Mouse (Mus musculus): ENCODE data around the gene Pttg1ip. TPM values are rescaled to one million over a fixed set of nuclear protein-coding genes. Genes with fewer than 3 reads are reported as not detected.

Pttg1ip gene
- polyA plus RNA-seq, 2 experiments: 117 to 138 TPM

- ATAC-seq (ENCODE audit: low FRiP score, low read depth) (no peak), DNase-seq (ENCODE audit: low spot score) (peak; percentile 63)
- 5% methylated on average over 8 of the region's 8 CpGs for WGBS
- peak overlapping the region; percentile 95 for H3K9ac ChIP-seq (ENCODE audit: low read depth, low read length, severe bottlenecking)
- TF ChIP-seq POLR2A (IDR thresholded peaks at IDR 0.05; ENCODE audit: borderline replicate concordance, extremely low read depth, insufficient read depth, insufficient read length): no peak
- H3K4me2 ChIP-seq (replicated peaks; ENCODE audit: low read depth, low read length, severe bottlenecking): peak overlapping the region; percentile 63
- H3K27ac ChIP-seq (replicated peaks; ENCODE audit: low read depth, low read length): peak overlapping the region; percentile 86
- peaks cover 12% of the 10 kb centered on the region; the same call in 1 of the 2 replicates for H3K4me1 ChIP-seq (ENCODE audit: control insufficient read depth, insufficient read depth, low read length)
- peak overlapping the region; percentile 99 for H3K4me3 ChIP-seq (replicated peaks; ENCODE audit: low read length)
- no peaks in the 10 kb centered on the region for H3K27me3 ChIP-seq (ENCODE audit: control insufficient read depth, insufficient read depth, low read length)
- H3K9me3 ChIP-seq (ENCODE audit: control insufficient read depth, low read length): no peaks in the 10 kb centered on the region
- H3K36me3 ChIP-seq (ENCODE audit: control insufficient read depth, insufficient read depth, low read length): peaks cover 4% of the 10 kb centered on the region
Observed at GRCm38 (mm10) chr10:77623069-77623492, 41.6 kb downstream of the Pttg1ip start.

DNA sequence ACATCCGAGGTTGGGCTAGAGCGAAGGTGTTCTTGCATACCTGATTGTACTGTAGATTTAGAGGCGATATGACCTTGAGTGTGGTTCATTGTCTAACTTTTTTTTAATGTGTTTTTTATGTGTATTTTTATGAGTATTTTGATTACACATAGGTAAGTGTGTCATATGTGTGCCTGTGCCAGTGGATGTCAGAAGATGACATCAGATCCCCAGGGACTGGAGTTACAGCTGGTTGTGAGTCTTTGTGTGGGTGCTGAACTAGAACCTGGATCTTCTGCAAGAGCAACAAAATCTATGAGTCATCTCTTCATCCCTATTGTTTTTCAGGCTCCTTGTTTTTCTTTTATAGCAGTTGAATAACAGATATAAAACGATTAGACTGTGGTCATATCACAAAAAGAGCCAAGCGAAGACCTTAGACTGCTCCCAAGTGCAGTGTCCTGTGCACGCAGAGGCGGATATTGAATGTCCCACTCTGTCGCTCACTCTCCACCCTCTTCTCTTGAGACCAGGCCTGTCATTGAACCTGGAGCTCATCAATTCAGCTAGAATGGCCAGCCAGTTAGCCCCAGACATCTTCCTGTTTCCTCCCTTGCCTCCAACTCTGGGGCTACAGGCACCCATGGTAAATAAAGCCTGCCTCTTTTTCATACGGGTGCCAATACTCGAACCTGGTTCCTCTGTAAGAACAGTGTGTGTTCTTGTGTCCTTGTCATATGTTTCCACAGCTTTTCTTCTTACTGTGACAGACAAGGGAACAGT is 42.3 kb downstream of the Pttg1ip start:
- H3K4me3 ChIP-seq (replicated peaks; ENCODE audit: low read length): peak overlapping the region; percentile 99
- peak overlapping the region; percentile 95; the same call in 1 of the 2 replicates for H3K9ac ChIP-seq (ENCODE audit: low read depth, low read length, severe bottlenecking)
- ATAC-seq (ENCODE audit: low FRiP score, low read depth) (no peak), DNase-seq (ENCODE audit: low spot score) (no peak)
- H3K36me3 ChIP-seq (ENCODE audit: control insufficient read depth, insufficient read depth, low read length): no peaks in the 10 kb centered on the region; the same call in 1 of the 2 replicates
- H3K4me1 ChIP-seq (ENCODE audit: control insufficient read depth, insufficient read depth, low read length): peaks cover 12% of the 10 kb centered on the region; the same call in 1 of the 2 replicates
- H3K27me3 ChIP-seq (ENCODE audit: control insufficient read depth, insufficient read depth, low read length): no peaks in the 10 kb centered on the region
- 91% methylated on average over 10 of the region's 10 CpGs for WGBS
- H3K9me3 ChIP-seq (ENCODE audit: control insufficient read depth, low read length): no peaks in the 10 kb centered on the region
- H3K4me2 ChIP-seq (replicated peaks; ENCODE audit: low read depth, low read length, severe bottlenecking): peak overlapping the region; percentile 63
- H3K27ac ChIP-seq (replicated peaks; ENCODE audit: low read depth, low read length): 0 out of 2 replicates have a peak overlapping the region, but pooled peaks have one; percentile 8
- TF ChIP-seq POLR2A (IDR thresholded peaks at IDR 0.05; ENCODE audit: borderline replicate concordance, extremely low read depth, insufficient read depth, insufficient read length): no peak

DNA sequence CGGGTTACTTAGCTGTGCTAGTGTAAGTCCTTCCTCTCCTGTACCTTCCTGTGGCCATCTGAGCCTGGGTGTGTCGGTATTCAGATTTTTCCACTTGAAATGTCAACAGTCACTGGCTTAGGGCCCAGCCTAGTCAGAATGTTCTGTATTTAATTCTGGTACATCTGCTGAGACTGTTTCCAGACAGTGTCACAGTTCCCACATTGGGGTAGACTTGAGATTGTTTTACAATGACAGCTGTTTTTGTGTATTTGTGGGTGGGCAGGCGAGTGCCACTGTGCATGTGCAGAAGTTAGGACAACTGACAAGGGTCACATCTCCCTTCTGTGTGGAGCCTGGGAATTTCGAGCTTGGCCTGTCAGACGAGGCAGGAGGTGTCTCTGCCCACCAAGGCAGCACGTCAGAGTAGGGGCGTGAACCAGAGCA is 43.1 kb downstream of the Pttg1ip start:
- Histone ChIP-seq H3K4me2 (replicated peaks; ENCODE audit: low read depth, low read length, severe bottlenecking) (no peak overlapping the region), H3K27ac (replicated peaks; ENCODE audit: low read depth, low read length) (no peak overlapping the region), H3K36me3 (ENCODE audit: control insufficient read depth, insufficient read depth, low read length) (no peaks in the 10 kb centered on the region; the same call in 1 of the 2 replicates), H3K9ac (ENCODE audit: low read depth, low read length, severe bottlenecking) (no peak overlapping the region), H3K9me3 (ENCODE audit: control insufficient read depth, low read length) (no peaks in the 10 kb centered on the region), H3K4me1 (ENCODE audit: control insufficient read depth, insufficient read depth, low read length) (peaks cover 12% of the 10 kb centered on the region; the same call in 1 of the 2 replicates), H3K27me3 (ENCODE audit: control insufficient read depth, insufficient read depth, low read length) (no peaks in the 10 kb centered on the region), H3K4me3 (replicated peaks; ENCODE audit: low read length) (no peak overlapping the region)
- TF ChIP-seq POLR2A (IDR thresholded peaks at IDR 0.05; ENCODE audit: borderline replicate concordance, extremely low read depth, insufficient read depth, insufficient read length): no peak
- 73% methylated on average over 7 of the region's 7 CpGs for WGBS
- no peak for ATAC-seq (ENCODE audit: low FRiP score, low read depth)
- peak; percentile 23 for DNase-seq (ENCODE audit: low spot score)

DNA sequence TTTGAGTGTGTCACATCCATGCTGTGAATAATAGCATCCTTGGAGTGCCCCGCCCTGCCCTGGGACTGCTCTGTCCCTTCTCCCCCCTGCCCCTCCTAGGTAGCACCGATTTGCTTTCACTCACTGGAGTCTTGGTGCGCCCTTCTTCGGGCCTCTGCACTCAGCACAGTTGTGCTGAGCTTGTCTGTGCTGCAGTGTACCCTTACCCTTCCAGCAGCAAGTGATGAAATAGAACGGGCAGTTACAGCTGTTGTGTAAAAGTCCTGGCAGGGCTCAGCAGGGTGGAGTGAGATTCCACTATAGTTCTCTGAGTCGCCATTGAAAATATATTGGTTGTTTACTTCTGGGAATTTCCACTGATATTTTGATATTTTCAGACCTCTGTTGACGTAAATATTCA is 44.5 kb downstream of the Pttg1ip start:
- TF ChIP-seq POLR2A (IDR thresholded peaks at IDR 0.05; ENCODE audit: borderline replicate concordance, extremely low read depth, insufficient read depth, insufficient read length): no peak
- Histone ChIP-seq H3K27ac (replicated peaks; ENCODE audit: low read depth, low read length) (no peak overlapping the region), H3K9me3 (ENCODE audit: control insufficient read depth, low read length) (no peaks in the 10 kb centered on the region), H3K4me1 (ENCODE audit: control insufficient read depth, insufficient read depth, low read length) (peaks cover 12% of the 10 kb centered on the region; the same call in 1 of the 2 replicates), H3K9ac (ENCODE audit: low read depth, low read length, severe bottlenecking) (no peak overlapping the region), H3K27me3 (ENCODE audit: control insufficient read depth, insufficient read depth, low read length) (no peaks in the 10 kb centered on the region), H3K36me3 (ENCODE audit: control insufficient read depth, insufficient read depth, low read length) (peaks cover 6% of the 10 kb centered on the region), H3K4me3 (replicated peaks; ENCODE audit: low read length) (no peak overlapping the region), H3K4me2 (replicated peaks; ENCODE audit: low read depth, low read length, severe bottlenecking) (no peak overlapping the region)
- no peak for DNase-seq (ENCODE audit: low spot score)
- 81% methylated on average over 7 of the region's 7 CpGs for WGBS
- no peak for ATAC-seq (ENCODE audit: low FRiP score, low read depth)

- H3K36me3 ChIP-seq (ENCODE audit: control insufficient read depth, insufficient read depth, low read length): peaks cover 11% of the 10 kb centered on the region
- H3K27ac ChIP-seq (replicated peaks; ENCODE audit: low read depth, low read length): no peak overlapping the region
- no peaks in the 10 kb centered on the region for H3K9me3 ChIP-seq (ENCODE audit: control insufficient read depth, low read length)
- 81% methylated on average over 7 of the region's 7 CpGs for WGBS
- DNase-seq (ENCODE audit: low spot score) (no peak), ATAC-seq (ENCODE audit: low FRiP score, low read depth) (no peak)
- H3K4me2 ChIP-seq (replicated peaks; ENCODE audit: low read depth, low read length, severe bottlenecking): no peak overlapping the region
- no peak overlapping the region for H3K9ac ChIP-seq (ENCODE audit: low read depth, low read length, severe bottlenecking)
- H3K27me3 ChIP-seq (ENCODE audit: control insufficient read depth, insufficient read depth, low read length): no peaks in the 10 kb centered on the region
- no peak for TF ChIP-seq POLR2A (IDR thresholded peaks at IDR 0.05; ENCODE audit: borderline replicate concordance, extremely low read depth, insufficient read depth, insufficient read length)
- no peak overlapping the region for H3K4me3 ChIP-seq (replicated peaks; ENCODE audit: low read length)
- H3K4me1 ChIP-seq (ENCODE audit: control insufficient read depth, insufficient read depth, low read length): peaks cover 12% of the 10 kb centered on the region; the same call in 1 of the 2 replicates
Observed at GRCm38 (mm10) chr10:77626591-77626990, 45.1 kb downstream of the Pttg1ip start.

Data from limb, embryonic 14.5 days (tissue).